Mouse (Mus musculus): ENCODE data around the gene Kcnh8.

DNA sequence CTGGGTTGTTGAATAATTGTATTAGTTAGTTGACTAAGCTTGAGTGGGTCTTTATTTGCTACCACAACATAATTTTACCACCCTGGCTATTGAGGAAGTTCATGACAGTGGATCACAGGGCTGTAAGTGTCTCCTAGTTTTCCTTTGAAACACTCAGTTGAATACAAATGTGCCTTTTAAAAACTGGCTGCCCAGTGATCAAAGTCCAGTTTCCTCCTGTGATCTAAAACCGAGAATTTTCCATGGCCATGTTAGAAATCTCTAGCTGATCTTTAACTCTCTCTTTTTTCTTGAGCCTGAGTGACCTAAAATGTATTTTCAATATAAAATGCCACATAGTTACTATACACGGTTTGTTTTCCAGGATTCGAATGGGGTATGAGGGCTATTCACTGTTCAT, 3.4 kb upstream of the Kcnh8 start:
- TF ChIP-seq CTCF (IDR thresholded peaks at IDR 0.05; ENCODE audit: control insufficient read depth, insufficient read depth, insufficient read length) (no peak), MYOD1 (IDR thresholded peaks at IDR 0.05; ENCODE audit: control insufficient read depth, insufficient read length, low read depth) (no peak), USF1 (IDR thresholded peaks at IDR 0.05; ENCODE audit: low read depth) (no peak), MAX (IDR thresholded peaks at IDR 0.05) (no peak), CEBPB (IDR thresholded peaks at IDR 0.05; ENCODE audit: low read depth) (no peak), MYOG (IDR thresholded peaks at IDR 0.05; ENCODE audit: control insufficient read depth, extremely low read depth, insufficient read length) (no peak), FOSL1 (IDR thresholded peaks at IDR 0.05; ENCODE audit: insufficient read depth, low read length, poor library complexity, severe bottlenecking) (no peak)
